Mouse (Mus musculus) midbrain, postnatal 0 days (tissue): ENCODE measurements around the gene Pold3. TPM values are rescaled to one million over a fixed set of nuclear protein-coding genes. Genes with fewer than 3 reads are reported as not detected.

Experiments
- ATAC-seq: fragments of 200-750 bp; cut with Nextera tagmentation; 2 replicates; pipeline ENCODE4 v1.8.0; 2017; ENCODE audit warnings: moderate number of reproducible peaks, mild to moderate bottlenecking, moderate TSS enrichment, moderate library complexity; ENCODE audit not compliant: low FRiP score
- DNase-seq: peaks from one replicate; pipeline ENCODE4 v3.0.0-alpha.2; 2015; ENCODE audit warnings: low spot score
- H3K27ac ChIP-seq: fragments of 300-500 bp; sonication (generic); 2 replicates; pipeline ENCODE4 v1.5.1; 2014; ENCODE audit warnings: low read depth, mild to moderate bottlenecking, low read length, mixed read lengths
- H3K27me3 ChIP-seq: fragments of 300-500 bp; sonication (generic); 2 replicates; pipeline ENCODE4 v1.6.1; 2014; ENCODE audit warnings: low read length, control low read depth, mixed read lengths; ENCODE audit not compliant: insufficient read depth
- H3K36me3 ChIP-seq: fragments of 300-500 bp; sonication (generic); 2 replicates; pipeline ENCODE4 v1.6.1; 2014; ENCODE audit warnings: low read length, control low read depth, mixed read lengths; ENCODE audit not compliant: insufficient read depth
- H3K4me1 ChIP-seq: fragments of 300-500 bp; sonication (generic); 2 replicates; pipeline ENCODE4 v1.6.1; 2014; ENCODE audit warnings: mild to moderate bottlenecking, control low read depth, antibody characterized with exemption, low read length, mixed read lengths; ENCODE audit not compliant: insufficient read depth
- H3K4me2 ChIP-seq: fragments of 300-500 bp; sonication (generic); 2 replicates; pipeline ENCODE4 v1.6.1; 2014; ENCODE audit warnings: low read depth, mild to moderate bottlenecking, low read length, mixed read lengths; ENCODE audit not compliant: poor library complexity, severe bottlenecking
- H3K4me3 ChIP-seq: fragments of 300-500 bp; sonication (generic); 2 replicates; pipeline ENCODE4 v1.5.1; 2014; ENCODE audit warnings: low read depth, mild to moderate bottlenecking, low read length, moderate library complexity
- H3K9ac ChIP-seq: fragments of 300-500 bp; sonication (generic); replicated peaks from 2 replicates; pipeline ENCODE4 v1.6.1; 2014; ENCODE audit warnings: mild to moderate bottlenecking, low read length, moderate library complexity, mixed read lengths; ENCODE audit not compliant: poor library complexity, severe bottlenecking
- H3K9me3 ChIP-seq: fragments of 300-500 bp; sonication (generic); 2 replicates; pipeline ENCODE4 v1.6.1; 2016; ENCODE audit warnings: low read length, control low read depth
- CTCF ChIP-seq: IDR thresholded peaks from 2 replicates; pipeline ENCODE4 v1.5.1; 2016; ENCODE audit warnings: antibody characterized with exemption, mild to moderate bottlenecking
- WGBS: fragments of 180-500 bp; shearing (Covaris S2); extraction: QIAGEN DNeasy Blood & Tissue Kit; methylation state at CpG from one replicate; pipeline ENCODE4 v1.1.7; 2014; 5-methylcytosine and 5-hydroxymethylcytosine counted together
- polyA plus RNA-seq: library from polyadenylated mRNA; unstranded; fragments of >200 nt; fragmentation: Nextera tagmentation; extraction: Ambion mirVana; gene quantifications from 2 replicates; pipeline ENCODE4 v1.2.1, GENCODE M21; 2015
- total RNA-seq: library from RNA; depleted of rRNA; stranded (reverse); fragments of >200 nt; gene quantifications from 2 replicates; pipeline ENCODE4 v1.2.3, GENCODE M21; 2014

Gene Pold3
- total and polyA plus RNA-seq, 2 experiments from 2014 or later = 35.5 to 42.6 TPM

DNA sequence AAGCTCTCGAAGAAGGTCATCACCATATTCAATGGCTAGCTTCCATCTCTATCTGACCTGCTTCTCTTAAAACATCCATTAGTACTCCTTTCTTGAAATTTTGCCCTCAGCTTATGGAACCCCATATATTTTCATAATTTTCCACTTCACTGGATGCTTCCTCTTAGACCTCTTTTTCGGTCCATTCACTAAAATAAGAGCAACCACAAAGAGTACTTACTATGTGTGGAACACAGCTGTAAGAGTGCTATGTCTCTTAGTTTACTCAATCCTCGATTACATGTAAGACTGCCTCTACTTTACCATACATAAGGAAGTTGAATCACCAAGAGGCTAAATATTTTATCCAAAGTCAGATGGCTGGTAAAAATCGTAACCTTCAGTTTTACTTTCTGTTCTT, 16.7 kb downstream of the Pold3 start:
- Histone ChIP-seq H3K36me3 (peaks cover 43% of the 10 kb centered on the region), H3K4me1 (no peaks in the 10 kb centered on the region), H3K4me3 (no peak overlapping the region), H3K9me3 (no peaks in the 10 kb centered on the region), H3K9ac (no peak overlapping the region), H3K27me3 (no peaks in the 10 kb centered on the region), H3K27ac (no peak overlapping the region), H3K4me2 (no peak overlapping the region)
- 95% methylated on average over 4 of the region's 4 CpGs for whole genome bisulfite sequencing
- no peak for TF ChIP-seq CTCF
- DNase-seq = no peak
- ATAC-seq = no peak

DNA sequence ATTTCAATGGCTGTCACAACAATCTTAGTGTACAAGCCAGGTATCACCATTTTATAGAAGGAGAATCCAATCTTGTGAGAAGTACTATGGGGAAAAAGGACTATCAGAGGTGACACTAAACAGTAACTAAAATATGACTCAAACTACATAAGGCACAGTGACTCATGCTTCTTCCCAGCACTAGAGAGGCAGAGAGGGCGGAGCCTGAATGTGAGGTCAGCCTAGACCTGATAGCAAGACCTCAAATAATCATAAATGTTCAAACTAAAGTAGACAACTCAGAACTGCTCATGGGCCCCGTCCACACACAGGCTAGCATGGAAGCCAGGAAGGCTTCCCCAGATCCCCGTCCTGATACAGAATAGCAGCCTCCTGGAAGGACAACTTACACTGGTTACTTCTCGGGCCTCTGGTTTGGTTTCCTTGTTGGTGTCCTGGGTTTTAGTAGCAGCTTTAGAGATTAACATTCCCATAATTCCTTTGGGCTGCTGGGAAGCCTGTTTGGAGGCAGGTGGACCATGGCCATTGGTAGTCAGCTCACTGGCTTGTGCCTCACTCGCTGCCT, 21.3 kb downstream of the Pold3 start:
- H3K4me3 ChIP-seq = no peak overlapping the region
- no peak overlapping the region for H3K4me2 ChIP-seq
- no peaks in the 10 kb centered on the region for H3K9me3 ChIP-seq
- no peak for TF ChIP-seq CTCF
- H3K4me1 ChIP-seq = no peaks in the 10 kb centered on the region
- no peak overlapping the region for H3K27ac ChIP-seq
- no peak for DNase-seq
- H3K27me3 ChIP-seq = no peaks in the 10 kb centered on the region
- WGBS = 95% methylated on average over 5 of the region's 5 CpGs
- no peak for ATAC-seq
- H3K9ac ChIP-seq = no peak overlapping the region
- H3K36me3 ChIP-seq = peaks cover 56% of the 10 kb centered on the region

DNA sequence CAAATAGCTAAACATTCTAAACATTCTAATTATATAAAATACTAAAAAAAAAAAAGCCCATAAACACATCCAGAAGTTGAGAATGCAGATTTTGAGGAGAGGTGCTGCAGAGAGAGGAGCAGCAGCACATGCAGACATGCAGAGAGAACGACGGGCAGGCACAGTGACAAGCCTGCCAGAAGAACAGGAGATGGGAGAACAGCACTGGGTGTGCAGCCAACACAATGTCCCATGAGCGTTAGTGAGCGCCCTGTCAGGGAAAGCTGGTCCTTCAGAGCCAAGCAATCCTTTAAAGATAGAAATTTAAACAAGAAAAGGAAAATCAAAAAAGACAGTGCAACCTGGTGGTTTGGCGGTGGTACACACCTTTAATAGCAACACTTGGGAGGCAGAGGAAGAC, 34.5 kb downstream of the Pold3 start:
- DNase-seq (no peak), ATAC-seq (no peak)
- Histone ChIP-seq H3K27ac (no peak overlapping the region), H3K27me3 (no peaks in the 10 kb centered on the region), H3K36me3 (peaks cover 41% of the 10 kb centered on the region), H3K4me2 (no peak overlapping the region), H3K4me3 (no peak overlapping the region), H3K9ac (no peak overlapping the region), H3K9me3 (no peaks in the 10 kb centered on the region), H3K4me1 (no peaks in the 10 kb centered on the region)
- TF ChIP-seq CTCF = no peak
- WGBS = 81% methylated on average over 5 of the region's 5 CpGs

DNA sequence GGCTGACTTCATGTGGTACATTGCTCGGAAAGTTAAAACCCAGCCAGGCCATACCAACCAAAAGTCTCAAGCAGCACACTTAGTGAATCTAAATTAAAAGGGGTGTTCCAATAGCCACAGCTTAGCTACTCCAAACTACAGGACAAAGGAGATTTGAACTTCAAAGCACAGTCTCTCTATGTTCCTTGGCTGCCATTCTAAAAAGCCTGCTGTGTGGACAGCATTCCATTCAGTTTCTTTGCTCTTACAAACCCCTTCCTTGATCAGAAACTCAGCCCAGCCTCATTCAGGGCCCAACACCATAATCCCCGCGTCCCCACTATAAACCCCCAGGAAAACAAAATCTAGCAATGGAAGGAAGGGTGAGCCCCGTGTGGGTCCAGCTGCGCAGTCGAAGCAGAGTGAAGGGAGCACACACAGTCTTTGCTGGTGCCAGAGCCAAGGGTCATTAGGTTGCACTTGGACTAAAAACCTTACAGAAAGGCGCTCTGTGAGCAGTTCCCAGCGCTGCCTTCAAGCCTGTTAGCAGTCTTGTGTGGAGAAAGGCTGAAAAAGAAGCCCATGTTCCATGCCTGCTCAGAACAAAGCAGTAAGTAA, 35.1 kb downstream of the Pold3 start:
- 30% methylated on average over 8 of the region's 8 CpGs for WGBS
- Histone ChIP-seq H3K27ac (no peak overlapping the region), H3K9me3 (no peaks in the 10 kb centered on the region), H3K4me3 (no peak overlapping the region), H3K9ac (no peak overlapping the region), H3K4me1 (no peaks in the 10 kb centered on the region), H3K36me3 (peaks cover 41% of the 10 kb centered on the region), H3K27me3 (no peaks in the 10 kb centered on the region), H3K4me2 (no peak overlapping the region)
- no peak for TF ChIP-seq CTCF
- ATAC-seq (no peak), DNase-seq (peak; percentile 24)

DNA sequence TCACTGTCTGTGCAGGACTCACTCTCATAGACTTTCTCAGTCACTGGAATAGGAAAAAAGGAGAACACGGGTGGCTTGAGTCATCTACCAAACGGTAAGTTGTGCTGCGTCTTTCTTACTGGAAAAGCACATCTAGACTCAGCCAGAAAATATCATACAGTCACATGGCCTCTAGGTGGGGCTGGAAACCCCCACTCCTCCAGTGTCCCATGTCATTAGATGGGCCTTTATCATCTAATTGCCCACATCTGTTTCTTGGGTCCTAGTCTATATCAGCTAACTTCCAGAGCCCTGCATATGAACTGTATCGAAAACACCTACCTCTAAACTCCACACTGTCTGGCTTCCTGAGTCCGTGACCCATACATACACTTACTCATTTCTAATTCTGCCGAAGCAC, 37.6 kb downstream of the Pold3 start:
- no peak for ATAC-seq
- DNase-seq = no peak
- Histone ChIP-seq H3K27ac (no peak overlapping the region), H3K9me3 (no peaks in the 10 kb centered on the region), H3K36me3 (peaks cover 35% of the 10 kb centered on the region), H3K4me1 (no peaks in the 10 kb centered on the region), H3K4me2 (no peak overlapping the region), H3K4me3 (no peak overlapping the region), H3K27me3 (no peaks in the 10 kb centered on the region), H3K9ac (no peak overlapping the region)
- 82% methylated on average over 6 of the region's 6 CpGs for WGBS
- TF ChIP-seq CTCF = peak; percentile 27; the same call in 1 of the 2 replicates

DNA sequence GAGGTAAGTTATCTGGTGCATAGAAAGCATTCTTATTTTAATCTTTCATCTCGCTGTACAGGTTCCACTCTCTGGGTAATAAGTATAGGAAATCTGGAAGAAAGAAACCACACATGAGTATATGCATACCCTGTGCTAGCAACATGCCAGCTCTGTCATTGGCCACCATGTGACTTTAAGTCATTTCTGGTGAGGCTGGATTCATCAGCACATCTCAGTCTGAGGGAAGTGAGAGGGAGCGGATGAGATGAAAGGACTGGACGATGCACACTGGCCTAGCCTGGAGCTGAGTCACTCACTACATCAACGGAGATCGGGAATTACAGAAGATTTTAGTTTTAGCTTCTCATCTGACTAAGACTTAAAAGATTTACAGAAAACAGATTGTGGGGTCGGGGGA, 38.5 kb downstream of the Pold3 start:
- DNase-seq = no peak
- Histone ChIP-seq H3K4me2 (no peak overlapping the region), H3K4me3 (no peak overlapping the region), H3K4me1 (no peaks in the 10 kb centered on the region), H3K9ac (no peak overlapping the region), H3K36me3 (peaks cover 33% of the 10 kb centered on the region), H3K27me3 (no peaks in the 10 kb centered on the region), H3K9me3 (no peaks in the 10 kb centered on the region), H3K27ac (no peak overlapping the region)
- TF ChIP-seq CTCF = no peak
- WGBS = 89% methylated on average over 6 of the region's 6 CpGs
- no peak for ATAC-seq
